Mouse (Mus musculus) heart, embryonic 13.5 days (tissue): ENCODE results near the gene Il6ra. TPM values are rescaled to one million over a fixed set of nuclear protein-coding genes. Genes with fewer than 3 reads are reported as not detected.

Source experiments
- ATAC-seq: fragments of 200-750 bp; cut with Nextera tagmentation; 2 replicates; pipeline ENCODE4 v1.8.0; 2017; ENCODE audit warnings: moderate TSS enrichment; ENCODE audit not compliant: insufficient number of reproducible peaks, low FRiP score, low TSS enrichment; ENCODE audit errors: extremely low read depth
- H3K27ac ChIP-seq: fragments of 300-500 bp; sonication (generic); replicated peaks from 2 replicates; pipeline ENCODE4 v1.5.1; 2015; ENCODE audit warnings: moderate library complexity, mild to moderate bottlenecking, inconsistent platforms
- H3K27me3 ChIP-seq: fragments of 300-500 bp; sonication (generic); replicated peaks from 2 replicates; pipeline ENCODE4 v1.6.1; 2015; ENCODE audit warnings: mild to moderate bottlenecking, inconsistent platforms
- H3K36me3 ChIP-seq: fragments of 300-500 bp; sonication (generic); 2 replicates; pipeline ENCODE4 v1.6.1; 2015; ENCODE audit warnings: mild to moderate bottlenecking, inconsistent platforms
- H3K4me1 ChIP-seq: fragments of 300-500 bp; sonication (generic); 2 replicates; pipeline ENCODE4 v1.6.1; 2015; ENCODE audit warnings: inconsistent platforms
- H3K4me2 ChIP-seq: fragments of 300-500 bp; sonication (generic); 2 replicates; pipeline ENCODE4 v1.6.1; 2015; ENCODE audit warnings: inconsistent platforms, mild to moderate bottlenecking, moderate library complexity
- H3K4me3 ChIP-seq: fragments of 300-500 bp; sonication (generic); 2 replicates; pipeline ENCODE4 v1.5.1; 2015; ENCODE audit warnings: moderate library complexity, mild to moderate bottlenecking, inconsistent platforms
- H3K9ac ChIP-seq: fragments of 300-500 bp; sonication (generic); 2 replicates; pipeline ENCODE4 v1.6.1; 2015; ENCODE audit warnings: inconsistent platforms, mild to moderate bottlenecking, moderate library complexity
- H3K9me3 ChIP-seq: fragments of 300-500 bp; sonication (generic); 2 replicates; pipeline ENCODE4 v1.6.1; 2016; ENCODE audit warnings: inconsistent platforms
- WGBS: fragments of 180-500 bp; shearing (Covaris S2); methylation state at CpG from one replicate; pipeline ENCODE4 v1.1.7; 2015; ENCODE audit warnings: mixed read lengths; 5-methylcytosine and 5-hydroxymethylcytosine counted together
- polyA plus RNA-seq: library from polyadenylated mRNA; unstranded; fragments of >200 nt; fragmentation: Nextera tagmentation; extraction: Ambion mirVana; gene quantifications from 2 replicates; pipeline ENCODE4 v1.2.1, GENCODE M21; 2015

Gene Il6ra
- polyA plus RNA-seq, 1 experiment from 2014 or later: 0.75 TPM

- no peak overlapping the region for H3K4me3 ChIP-seq
- no peak overlapping the region for H3K27ac ChIP-seq
- no peak overlapping the region for H3K9ac ChIP-seq
- H3K27me3 ChIP-seq: no peaks in the 10 kb centered on the region
- H3K36me3 ChIP-seq: peaks cover 97% of the 10 kb centered on the region
- no peak for ATAC-seq
- no peaks in the 10 kb centered on the region for H3K9me3 ChIP-seq
- H3K4me1 ChIP-seq: no peaks in the 10 kb centered on the region
- 80% methylated on average over 9 of the region's 9 CpGs for WGBS
- no peak overlapping the region for H3K4me2 ChIP-seq
These were observed 29.9 kb upstream of the Il6ra start for GRCm38 (mm10) chr3:89942894-89943293.

GRCm38 (mm10) chr3:89936495-89936894, 23.5 kb upstream of the Il6ra start:
- Histone ChIP-seq H3K27ac (no peak overlapping the region), H3K36me3 (peaks cover 59% of the 10 kb centered on the region), H3K4me2 (no peak overlapping the region), H3K4me3 (no peak overlapping the region), H3K9me3 (0 out of 2 replicates have a peak, but pooled peaks cover 6% of the 10 kb centered on the region), H3K4me1 (no peaks in the 10 kb centered on the region), H3K9ac (no peak overlapping the region), H3K27me3 (no peaks in the 10 kb centered on the region)
- 82% methylated on average over 3 of the region's 3 CpGs for WGBS
- no peak for ATAC-seq

GRCm38 (mm10) chr3:89932925-89933324, 19.9 kb upstream of the Il6ra start:
- Histone ChIP-seq H3K4me2 (no peak overlapping the region), H3K36me3 (peaks cover 26% of the 10 kb centered on the region), H3K9me3 (0 out of 2 replicates have a peak, but pooled peaks cover 6% of the 10 kb centered on the region), H3K27me3 (no peaks in the 10 kb centered on the region; the same call in 1 of the 2 replicates), H3K27ac (no peak overlapping the region), H3K4me3 (no peak overlapping the region), H3K4me1 (no peaks in the 10 kb centered on the region), H3K9ac (no peak overlapping the region)
- ATAC-seq: no peak
- WGBS: 84% methylated on average over 2 of the region's 2 CpGs

- H3K9me3 ChIP-seq: 0 out of 2 replicates have a peak, but pooled peaks cover 4% of the 10 kb centered on the region
- no peaks in the 10 kb centered on the region for H3K4me1 ChIP-seq
- H3K4me2 ChIP-seq: no peak overlapping the region
- no peaks in the 10 kb centered on the region; the same call in 1 of the 2 replicates for H3K27me3 ChIP-seq
- no peak overlapping the region for H3K27ac ChIP-seq
- ATAC-seq: no peak
- no peak overlapping the region for H3K4me3 ChIP-seq
- H3K9ac ChIP-seq: no peak overlapping the region
- WGBS: 60% methylated on average over 4 of the region's 4 CpGs
- H3K36me3 ChIP-seq: peaks cover 4% of the 10 kb centered on the region; the same call in 1 of the 2 replicates
These were observed 16.0 kb upstream of the Il6ra start for GRCm38 (mm10) chr3:89928956-89929355.

GRCm38 (mm10) chr3:89926440-89926839, 13.4 kb upstream of the Il6ra start:
- no peaks in the 10 kb centered on the region; the same call in 1 of the 2 replicates for H3K27me3 ChIP-seq
- H3K9ac ChIP-seq: no peak overlapping the region
- ATAC-seq: no peak
- H3K4me1 ChIP-seq: no peaks in the 10 kb centered on the region
- H3K36me3 ChIP-seq: no peaks in the 10 kb centered on the region
- 93% methylated on average over 1 of the region's 1 CpGs for WGBS
- H3K9me3 ChIP-seq: no peaks in the 10 kb centered on the region
- H3K4me2 ChIP-seq: no peak overlapping the region
- H3K27ac ChIP-seq: no peak overlapping the region
- H3K4me3 ChIP-seq: no peak overlapping the region

GRCm38 (mm10) chr3:89920711-89921110, 7.7 kb upstream of the Il6ra start:
- Histone ChIP-seq H3K27me3 (peaks cover 4% of the 10 kb centered on the region; the same call in 1 of the 2 replicates), H3K27ac (no peak overlapping the region), H3K4me1 (no peaks in the 10 kb centered on the region), H3K36me3 (no peaks in the 10 kb centered on the region), H3K4me2 (no peak overlapping the region), H3K9ac (no peak overlapping the region), H3K9me3 (no peaks in the 10 kb centered on the region), H3K4me3 (no peak overlapping the region)
- 63% methylated on average over 6 of the region's 6 CpGs for WGBS
- no peak for ATAC-seq

- H3K4me1 ChIP-seq: peaks cover 13% of the 10 kb centered on the region
- H3K4me3 ChIP-seq: no peak overlapping the region
- H3K27ac ChIP-seq: no peak overlapping the region
- no peak overlapping the region for H3K9ac ChIP-seq
- 50% methylated on average over 3 of the region's 3 CpGs for WGBS
- H3K9me3 ChIP-seq: no peaks in the 10 kb centered on the region
- no peak overlapping the region for H3K4me2 ChIP-seq
- no peak for ATAC-seq
- no peaks in the 10 kb centered on the region for H3K36me3 ChIP-seq
- peaks cover 37% of the 10 kb centered on the region for H3K27me3 ChIP-seq
These were observed 4.4 kb upstream of the Il6ra start for GRCm38 (mm10) chr3:89917408-89917807.

GRCm38 (mm10) chr3:89916622-89917021, 3.6 kb upstream of the Il6ra start:
- no peaks in the 10 kb centered on the region for H3K9me3 ChIP-seq
- H3K9ac ChIP-seq: no peak overlapping the region
- H3K4me3 ChIP-seq: no peak overlapping the region
- no peaks in the 10 kb centered on the region for H3K36me3 ChIP-seq
- H3K27me3 ChIP-seq: peaks cover 44% of the 10 kb centered on the region
- H3K4me2 ChIP-seq: no peak overlapping the region
- no peak overlapping the region for H3K27ac ChIP-seq
- ATAC-seq: no peak
- H3K4me1 ChIP-seq: peaks cover 14% of the 10 kb centered on the region
- 61% methylated on average over 1 of the region's 1 CpGs for WGBS

- WGBS: 58% methylated on average over 4 of the region's 4 CpGs
These were observed 1.7 kb upstream of the Il6ra start for GRCm38 (mm10) chr3:89914700-89915099.

GRCm38 (mm10) chr3:89912108-89912542, 871 bp downstream of the Il6ra start:
- Histone ChIP-seq H3K9me3 (no peaks in the 10 kb centered on the region), H3K4me2 (peak overlapping the region; percentile 98), H3K36me3 (no peaks in the 10 kb centered on the region), H3K27me3 (peaks cover 71% of the 10 kb centered on the region), H3K4me3 (peak overlapping the region; percentile 61), H3K9ac (no peak overlapping the region), H3K4me1 (peaks cover 14% of the 10 kb centered on the region), H3K27ac (no peak overlapping the region)
- 31% methylated on average over 6 of the region's 6 CpGs for WGBS
- ATAC-seq: no peak

More at GRCm38 (mm10) chr3:89914700-89915099, 1.7 kb upstream of the Il6ra start:
- Histone ChIP-seq H3K4me1 (peaks cover 14% of the 10 kb centered on the region), H3K36me3 (no peaks in the 10 kb centered on the region), H3K27ac (no peak overlapping the region), H3K9me3 (no peaks in the 10 kb centered on the region), H3K4me2 (no peak overlapping the region), H3K4me3 (no peak overlapping the region), H3K27me3 (peaks cover 61% of the 10 kb centered on the region), H3K9ac (no peak overlapping the region)
- no peak for ATAC-seq

GRCm38 (mm10) chr3:89911207-89911606, 1.8 kb downstream of the Il6ra start:
- Histone ChIP-seq H3K36me3 (no peaks in the 10 kb centered on the region), H3K27me3 (peaks cover 71% of the 10 kb centered on the region), H3K9ac (no peak overlapping the region), H3K4me2 (no peak overlapping the region), H3K4me3 (no peak overlapping the region), H3K27ac (no peak overlapping the region), H3K4me1 (peaks cover 15% of the 10 kb centered on the region), H3K9me3 (no peaks in the 10 kb centered on the region)
- ATAC-seq: no peak
- WGBS: 62% methylated on average over 3 of the region's 3 CpGs

- H3K27me3 ChIP-seq: peaks cover 59% of the 10 kb centered on the region
- peaks cover 20% of the 10 kb centered on the region for H3K4me1 ChIP-seq
- no peaks in the 10 kb centered on the region for H3K9me3 ChIP-seq
- H3K9ac ChIP-seq: no peak overlapping the region
- H3K27ac ChIP-seq: no peak overlapping the region
- no peak overlapping the region for H3K4me2 ChIP-seq
- no peak for ATAC-seq
- H3K36me3 ChIP-seq: no peaks in the 10 kb centered on the region
- no peak overlapping the region for H3K4me3 ChIP-seq
- 58% methylated on average over 5 of the region's 5 CpGs for WGBS
These were observed 3.1 kb downstream of the Il6ra start for GRCm38 (mm10) chr3:89909703-89910542.
